Mouse (Mus musculus) Patski (cell line): ENCODE results near the gene Bub3. TPM values are rescaled to one million over a fixed set of nuclear protein-coding genes. Genes with fewer than 3 reads are reported as not detected.

ENCODE experiments used
- ATAC-seq: fragments of 100-300 bp; one replicate; pipeline ENCODE4 v1.8.0; 2021
- CTCF ChIA-PET: fragments of 350-600 bp; sonication (Branson Sonifier 250); formaldehyde crosslinking; loops from one replicate; lab custom pipeline; 2022; ENCODE audit warnings: inconsistent platforms; lab: Charles Lee
- POLR2A ChIA-PET: fragments of 350-600 bp; sonication (Branson Sonifier 250); formaldehyde crosslinking; loops from one replicate; lab custom pipeline; 2022; ENCODE audit warnings: antibody characterized with exemption, inconsistent platforms; lab: Charles Lee
- DNase-seq: peaks from one replicate; pipeline ENCODE4 v3.0.0-alpha.2; 2011; ENCODE audit warnings: low read depth, low spot score
- H3K27me3 ChIP-seq: fragments of 371-371 bp; one replicate; pipeline ENCODE4 v1.5.1; 2021
- CTCF ChIP-seq: fragments of 100-300 bp; IDR thresholded peaks from one replicate; pipeline ENCODE4 v1.5.1; 2021
- in situ Hi-C: fragments of 300-500 bp; cut with MboI; formaldehyde crosslinking; loops from 3 replicates; pipeline ENCODE4 v1.11.1; 2018; ENCODE audit warnings: low pct_unique_long_range_greater_than_20kb, mixed read lengths
- polyA plus RNA-seq: library from polyadenylated mRNA; unstranded; gene quantifications from one replicate; pipeline ENCODE4 v1.2.3, GENCODE M21; 2021

Bub3 gene
- polyA plus RNA-seq, 1 experiment from 2014 or later = 137 TPM

- ATAC-seq (no peak), DNase-seq (no peak)
- TF ChIP-seq CTCF = no peak
- ChIA-PET POLR2A (no interaction called here), CTCF (no interaction called here)
- in situ Hi-C loops = loop anchor here (25.0 kb wide), 1 partner anchor 1006 kb away; no protein-coding TSS in a partner anchor
- peaks cover 13% of the 10 kb centered on the region for H3K27me3 ChIP-seq
Measured at GRCm38 (mm10) chr7:131556541-131557271, 3.3 kb upstream of the Bub3 start.

GRCm38 (mm10) chr7:131557751-131558150 lies 2.3 kb upstream of the Bub3 start:
- in situ Hi-C loops = loop anchor here (25.0 kb wide), 1 partner anchor 1005 kb away; no protein-coding TSS in a partner anchor
- TF ChIP-seq CTCF = no peak
- peaks cover 9% of the 10 kb centered on the region for H3K27me3 ChIP-seq
- no peak for ATAC-seq
- CTCF ChIA-PET = no interaction called here
- POLR2A ChIA-PET = no interaction called here
- DNase-seq = no peak

- ChIA-PET POLR2A (interaction anchor here (0.7 kb wide), 1 partner anchor 107 kb away, joined by 3 read pairs; no protein-coding TSS in a partner anchor), CTCF (interaction anchor here (1.9 to 2.2 kb wide), 2 partner anchors 17 to 20 kb away, joined by 6 to 7 read pairs; no protein-coding TSS in a partner anchor)
- no peaks in the 10 kb centered on the region for H3K27me3 ChIP-seq
- no peak for DNase-seq
- TF ChIP-seq CTCF = no peak
- in situ Hi-C loops = loop anchor here (25.0 kb wide), 1 partner anchor 1002 kb away; no protein-coding TSS in a partner anchor
- peak; percentile 9 for ATAC-seq
Measured at GRCm38 (mm10) chr7:131560697-131561042, 648 bp downstream of the Bub3 start.

GRCm38 (mm10) chr7:131575246-131575645 lies 15.2 kb downstream of the Bub3 start:
- in situ Hi-C loops = no loop called here
- ChIA-PET POLR2A (interaction anchor here (0.5 kb wide), 1 partner anchor 11 kb away, joined by 3 read pairs; no protein-coding TSS in a partner anchor), CTCF (no interaction called here)
- DNase-seq = no peak
- ATAC-seq = no peak
- no peak for TF ChIP-seq CTCF
- no peaks in the 10 kb centered on the region for H3K27me3 ChIP-seq

GRCm38 (mm10) chr7:131582178-131582577 lies 22.2 kb downstream of the Bub3 start:
- DNase-seq = no peak
- POLR2A ChIA-PET = interaction anchor here (1.5 kb wide), 1 partner anchor 9 kb away, joined by 3 read pairs; no protein-coding TSS in a partner anchor
- in situ Hi-C loops = no loop called here

GRCm38 (mm10) chr7:131585551-131585950 lies 25.5 kb downstream of the Bub3 start:
- no peaks in the 10 kb centered on the region for H3K27me3 ChIP-seq
- ChIA-PET POLR2A (no interaction called here), CTCF (no interaction called here)
- TF ChIP-seq CTCF = no peak
- DNase-seq (no peak), ATAC-seq (no peak)
- in situ Hi-C loops = no loop called here

More at GRCm38 (mm10) chr7:131582178-131582577, 22.2 kb downstream of the Bub3 start:
- no peaks in the 10 kb centered on the region for H3K27me3 ChIP-seq
- CTCF ChIA-PET = no interaction called here
- ATAC-seq = peak; percentile 83
- no peak for TF ChIP-seq CTCF

GRCm38 (mm10) chr7:131597779-131598482 lies 37.9 kb downstream of the Bub3 start:
- in situ Hi-C loops = no loop called here
- CTCF ChIA-PET = no interaction called here
- no peak for TF ChIP-seq CTCF

GRCm38 (mm10) chr7:131598483-131598824 lies 38.4 kb downstream of the Bub3 start:
- CTCF ChIA-PET = no interaction called here
- no peaks in the 10 kb centered on the region for H3K27me3 ChIP-seq
- POLR2A ChIA-PET = no interaction called here
- ATAC-seq = no peak
- peak; percentile 36 for TF ChIP-seq CTCF
- DNase-seq = no peak
- in situ Hi-C loops = no loop called here

More at GRCm38 (mm10) chr7:131597779-131598482, 37.9 kb downstream of the Bub3 start:
- ATAC-seq (no peak), DNase-seq (no peak)
- H3K27me3 ChIP-seq = no peaks in the 10 kb centered on the region
- POLR2A ChIA-PET = no interaction called here

- no peaks in the 10 kb centered on the region for H3K27me3 ChIP-seq
- no peak for DNase-seq
- TF ChIP-seq CTCF = no peak
- CTCF ChIA-PET = no interaction called here
- POLR2A ChIA-PET = no interaction called here
- no peak for ATAC-seq
- in situ Hi-C loops = no loop called here
Measured at GRCm38 (mm10) chr7:131602106-131602505, 42.1 kb downstream of the Bub3 start.

- ATAC-seq (no peak), DNase-seq (no peak)
- no peaks in the 10 kb centered on the region for H3K27me3 ChIP-seq
- POLR2A ChIA-PET = no interaction called here
- no peak for TF ChIP-seq CTCF
- CTCF ChIA-PET = interaction anchor here (0.7 kb wide), 1 partner anchor 23 kb away, joined by 3 read pairs; no protein-coding TSS in a partner anchor
- in situ Hi-C loops = no loop called here
Measured at GRCm38 (mm10) chr7:131603186-131603585, 43.2 kb downstream of the Bub3 start.

GRCm38 (mm10) chr7:131604946-131605345 lies 44.9 kb downstream of the Bub3 start:
- ATAC-seq = no peak
- H3K27me3 ChIP-seq = no peaks in the 10 kb centered on the region
- in situ Hi-C loops = no loop called here
- no peak for DNase-seq
- ChIA-PET CTCF (no interaction called here), POLR2A (no interaction called here)
- no peak for TF ChIP-seq CTCF
